Mouse (Mus musculus) frontal cortex, adult 2 months (tissue): ENCODE measurements at regions not wholly inside any gene's neighbourhood (a gene's known extent, or its start where the extent isn't known, plus 50 kb on each side); places are given as distances from the start of the nearest gene placed in this dataset.

Experiments used
- DNase-seq, 2 experiments: peaks; one replicate each; pipeline ENCODE4 v3.0.0; 2022; ENCODE audit warnings: low spot score in 1 of 2; ENCODE audit errors: extremely low spot score in 1 of 2

DNA sequence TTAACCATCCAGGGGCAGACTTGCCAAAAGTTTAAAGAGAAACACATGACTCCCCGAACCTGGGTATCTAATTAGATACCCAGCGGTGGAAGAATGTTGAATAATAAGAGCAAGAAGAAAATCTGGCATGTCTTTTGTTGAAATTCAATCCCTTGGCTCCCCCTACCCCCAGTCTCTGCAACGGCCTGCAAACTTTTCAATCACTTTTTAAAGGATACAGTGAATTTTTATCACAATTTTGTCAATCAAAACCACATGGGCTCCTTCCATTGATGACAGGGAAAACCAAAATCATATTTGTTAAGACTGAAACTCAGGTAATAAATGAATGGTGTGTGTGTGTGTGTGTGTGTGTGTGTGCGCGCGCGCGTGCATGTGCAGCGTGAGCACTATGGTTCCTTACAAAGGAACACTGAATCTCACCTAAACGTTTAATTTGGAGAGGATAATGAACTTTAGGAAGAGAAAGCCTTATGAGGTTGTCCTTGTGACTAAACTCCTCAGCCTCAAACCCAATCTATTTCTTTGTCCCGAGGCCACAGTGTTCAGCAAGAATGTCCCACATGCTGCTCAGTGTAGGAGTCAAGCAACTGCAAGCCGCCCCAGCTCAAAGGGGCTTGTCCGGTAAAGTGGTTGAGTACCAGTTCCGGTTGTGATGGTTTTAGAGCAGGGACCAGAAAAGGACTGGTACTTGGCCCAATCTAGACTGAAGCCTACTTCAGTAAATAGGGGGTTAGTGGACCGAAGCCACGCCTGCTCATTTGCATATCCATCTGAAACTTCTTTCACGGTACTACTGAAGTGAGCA lies 91.0 kb upstream of the Zfhx3 start:
- DNase-seq = no peak

DNA sequence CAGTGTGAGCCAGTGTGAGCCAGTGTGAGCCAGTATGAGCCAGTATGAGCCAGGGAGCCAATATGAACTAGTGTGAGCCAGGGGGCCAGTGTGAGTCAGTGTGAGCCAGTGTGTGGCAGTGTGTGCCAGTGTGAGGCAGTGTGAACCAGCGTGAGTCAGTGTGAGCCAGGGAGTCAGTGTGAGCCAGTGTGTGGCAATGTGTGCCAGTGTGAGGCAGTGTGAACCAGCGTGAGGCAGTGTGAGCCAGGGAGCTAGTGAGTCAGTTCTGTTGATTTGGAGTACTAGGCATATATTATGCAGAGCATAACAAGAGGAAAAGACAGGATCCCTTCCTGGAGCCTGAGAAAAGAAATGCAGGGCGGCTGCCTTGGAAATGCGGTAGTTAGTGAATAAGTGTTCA lies 82.7 kb upstream of the Zfhx3 start:
- DNase-seq = no peak

DNA sequence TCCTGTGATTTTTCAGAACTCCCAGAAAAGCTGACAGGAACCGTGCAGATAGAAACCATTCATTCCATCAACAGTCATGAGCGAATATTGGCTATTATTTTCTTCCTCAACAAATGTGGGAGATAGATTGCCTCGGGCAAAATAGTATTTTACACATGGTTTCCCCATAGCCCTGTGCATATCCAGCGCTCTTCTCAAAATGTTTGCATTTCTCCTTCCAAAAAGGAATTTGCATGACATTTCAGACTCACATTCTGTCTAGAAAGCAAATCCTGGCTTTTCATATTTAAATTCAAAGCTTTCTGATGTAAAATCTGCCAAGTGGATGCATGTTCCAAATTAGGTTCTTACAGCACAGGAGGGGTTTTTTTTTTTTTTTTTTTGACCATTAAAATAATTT lies 82.2 kb upstream of the Zfhx3 start:
- DNase-seq = no peak

DNA sequence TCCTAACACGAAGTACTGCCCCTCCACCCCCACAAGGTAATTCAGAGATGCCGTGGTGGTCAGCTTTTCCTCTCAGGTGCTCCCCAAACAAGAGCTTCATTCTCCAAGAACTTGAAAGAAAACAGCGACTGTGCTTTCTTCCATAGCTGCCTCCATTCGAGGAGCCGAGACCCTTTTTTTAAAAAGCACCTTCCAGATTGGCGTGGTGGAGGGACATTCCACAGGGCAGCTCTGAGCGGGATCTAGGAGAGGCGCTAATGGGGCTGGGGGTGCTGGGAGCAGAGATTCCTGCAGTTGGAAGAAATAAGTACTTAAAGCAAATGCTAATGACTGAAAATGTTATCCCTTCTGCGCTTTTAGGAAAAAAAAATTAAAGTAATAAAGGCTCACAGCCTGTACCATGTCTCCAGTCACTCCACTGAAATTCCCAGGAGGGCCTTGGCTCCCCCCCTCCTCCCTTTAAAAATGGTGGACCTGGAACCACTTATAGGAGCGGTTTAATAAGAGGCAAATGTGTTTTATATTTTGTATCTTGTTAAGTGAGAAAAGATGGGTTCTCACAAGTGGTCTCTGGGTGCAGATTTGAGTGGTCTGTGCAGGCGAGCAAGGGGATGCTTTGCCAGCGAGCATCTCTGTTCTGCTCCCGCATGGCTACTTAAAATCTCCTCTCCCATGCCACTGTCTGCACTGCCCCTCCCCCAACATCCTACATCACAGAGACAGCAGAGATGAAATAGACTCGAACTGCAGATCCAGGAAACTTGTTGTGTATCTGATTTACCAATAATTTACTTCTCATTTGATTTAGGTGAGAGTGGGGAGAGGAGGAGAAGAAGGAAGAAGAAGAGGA lies 77.4 kb upstream of the Zfhx3 start:
- DNase-seq = no peak

DNA sequence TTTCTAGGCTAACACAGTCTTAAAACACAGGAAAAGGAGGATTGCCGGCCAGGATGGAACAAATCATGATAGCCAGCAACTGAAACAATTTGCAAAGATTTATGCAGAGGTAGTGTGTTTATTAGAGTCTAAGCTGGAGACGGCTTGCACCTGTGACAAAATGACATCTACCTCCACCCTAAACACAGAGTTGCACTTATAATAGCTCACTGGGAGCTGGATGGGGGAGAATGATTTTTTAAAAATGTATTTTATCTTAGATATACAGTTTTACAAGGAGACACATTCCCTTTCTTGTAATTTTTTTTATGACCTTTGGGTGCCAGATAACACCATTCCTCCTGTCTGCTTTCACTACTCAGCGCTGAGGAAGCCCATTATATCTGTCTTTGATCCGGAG lies 76.7 kb upstream of the Zfhx3 start:
- DNase-seq = no peak

DNA sequence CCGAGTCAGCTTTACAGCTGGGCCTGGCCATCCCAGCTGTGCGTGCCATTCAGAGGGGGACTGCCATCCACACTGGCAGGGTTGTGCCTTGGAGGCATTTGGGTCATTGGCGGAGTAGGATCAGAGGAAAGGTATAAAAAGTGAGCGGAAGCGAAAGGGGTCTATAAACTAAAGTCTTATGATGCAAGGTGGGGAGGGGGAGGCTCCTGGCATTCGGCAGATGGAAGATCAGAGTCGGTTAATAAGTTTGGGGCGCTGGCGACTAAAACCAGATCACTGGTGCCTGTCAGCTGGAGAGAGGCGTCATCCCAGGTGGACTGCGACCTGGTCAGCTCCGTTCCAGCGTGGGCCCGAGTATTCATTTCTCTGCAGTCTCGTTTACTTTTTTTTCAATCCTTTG lies 70.7 kb upstream of the Zfhx3 start:
- no peak for DNase-seq

DNA sequence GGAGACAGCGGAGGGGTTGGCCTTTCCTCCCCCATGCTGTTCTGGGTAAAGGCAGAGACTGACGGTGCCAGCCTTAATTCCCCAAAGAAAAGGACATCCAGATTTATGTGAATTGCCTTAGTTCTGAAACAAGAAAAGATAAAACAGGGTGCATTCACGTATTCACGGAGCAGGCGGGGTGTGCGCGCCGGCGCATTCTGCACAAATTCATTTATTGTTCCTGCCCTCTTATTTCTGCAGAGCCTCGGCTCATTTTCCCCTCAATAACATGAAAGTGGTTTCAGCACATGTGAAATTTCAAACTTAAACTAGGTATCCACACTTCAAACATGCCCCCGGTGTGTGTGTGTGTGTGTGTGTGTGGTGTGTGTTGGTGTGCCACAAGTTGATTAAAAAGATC lies 70.3 kb upstream of the Zfhx3 start:
- no peak for DNase-seq

DNA sequence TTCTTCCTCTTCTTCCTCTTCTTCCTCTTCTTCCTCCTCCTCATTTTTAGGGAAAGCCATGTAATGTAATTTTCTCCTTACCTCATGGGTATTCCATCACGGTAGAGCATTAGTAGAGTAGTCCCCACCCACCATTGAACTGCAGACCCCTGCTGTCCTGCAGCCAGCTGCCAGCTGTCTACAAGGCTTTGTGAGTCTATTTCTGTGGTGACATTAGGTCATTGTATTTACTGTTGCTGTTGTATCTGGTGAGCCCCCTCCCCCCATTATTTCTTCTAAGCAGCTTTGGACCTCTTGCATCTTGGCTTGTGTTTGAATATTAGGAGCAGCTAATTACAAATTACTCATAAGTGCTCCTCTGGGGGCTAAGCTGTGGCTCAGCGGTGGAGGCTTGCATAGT lies 66.0 kb upstream of the Zfhx3 start:
- DNase-seq = no peak

DNA sequence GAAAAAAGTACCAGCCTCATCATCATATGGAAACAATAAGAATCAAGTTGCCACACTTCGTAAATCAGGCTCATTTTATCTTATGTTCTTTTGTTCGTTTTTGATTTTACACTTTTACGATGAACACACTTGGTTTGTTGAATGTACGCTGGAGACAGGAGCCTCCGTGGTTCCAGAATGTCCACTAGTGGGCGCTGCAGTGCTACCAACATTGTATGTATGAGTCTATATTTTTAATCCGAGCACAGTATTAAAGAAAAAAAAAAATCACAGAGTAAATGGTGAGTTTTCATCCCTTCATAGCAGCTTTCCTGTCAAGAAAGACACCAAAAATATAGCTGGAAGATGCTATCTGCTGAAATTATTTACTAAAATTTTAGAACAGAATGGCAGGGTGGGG lies 60.6 kb upstream of the Zfhx3 start:
- DNase-seq = peak; percentile 27 to 88

DNA sequence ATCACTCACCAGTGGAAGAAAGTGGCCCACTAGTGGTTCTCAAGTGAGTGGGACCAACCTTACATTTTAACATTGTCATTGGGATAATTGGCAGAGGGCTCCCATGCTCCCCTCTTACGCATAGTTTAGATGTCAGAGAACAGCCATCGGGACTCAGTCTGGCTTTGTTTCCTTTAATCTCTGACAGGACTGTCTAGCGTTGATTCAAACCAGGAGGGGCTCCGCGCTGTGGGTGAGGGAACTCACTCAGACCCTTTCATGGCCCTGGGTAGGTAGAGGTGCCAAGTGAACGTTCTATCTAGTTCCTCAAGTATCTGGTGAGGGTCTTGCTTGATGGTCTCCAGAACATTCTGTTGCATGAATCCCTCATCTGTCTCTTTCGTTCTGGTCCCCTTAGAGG lies 56.9 kb upstream of the Zfhx3 start:
- DNase-seq = no peak

DNA sequence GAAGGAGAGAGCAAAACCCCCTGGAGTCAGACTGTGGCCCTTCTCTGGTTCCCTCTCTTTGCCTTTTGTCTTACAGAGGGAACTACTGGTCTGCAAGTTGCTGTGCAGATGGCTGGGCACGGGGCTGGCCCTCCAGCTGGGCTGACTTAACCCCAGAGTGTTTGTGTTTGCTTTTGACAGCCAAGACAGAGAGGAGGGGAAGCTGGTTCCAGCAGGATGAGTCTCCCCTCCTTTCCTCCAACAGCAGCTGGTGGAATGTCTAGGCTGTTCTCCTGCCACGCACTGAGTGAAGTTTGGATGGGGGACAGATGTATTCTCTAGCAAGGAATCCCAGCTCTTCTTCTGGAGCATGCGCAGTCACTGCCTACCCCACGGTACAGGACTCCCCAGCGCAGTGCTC lies 56.5 kb upstream of the Zfhx3 start:
- no peak for DNase-seq

DNA sequence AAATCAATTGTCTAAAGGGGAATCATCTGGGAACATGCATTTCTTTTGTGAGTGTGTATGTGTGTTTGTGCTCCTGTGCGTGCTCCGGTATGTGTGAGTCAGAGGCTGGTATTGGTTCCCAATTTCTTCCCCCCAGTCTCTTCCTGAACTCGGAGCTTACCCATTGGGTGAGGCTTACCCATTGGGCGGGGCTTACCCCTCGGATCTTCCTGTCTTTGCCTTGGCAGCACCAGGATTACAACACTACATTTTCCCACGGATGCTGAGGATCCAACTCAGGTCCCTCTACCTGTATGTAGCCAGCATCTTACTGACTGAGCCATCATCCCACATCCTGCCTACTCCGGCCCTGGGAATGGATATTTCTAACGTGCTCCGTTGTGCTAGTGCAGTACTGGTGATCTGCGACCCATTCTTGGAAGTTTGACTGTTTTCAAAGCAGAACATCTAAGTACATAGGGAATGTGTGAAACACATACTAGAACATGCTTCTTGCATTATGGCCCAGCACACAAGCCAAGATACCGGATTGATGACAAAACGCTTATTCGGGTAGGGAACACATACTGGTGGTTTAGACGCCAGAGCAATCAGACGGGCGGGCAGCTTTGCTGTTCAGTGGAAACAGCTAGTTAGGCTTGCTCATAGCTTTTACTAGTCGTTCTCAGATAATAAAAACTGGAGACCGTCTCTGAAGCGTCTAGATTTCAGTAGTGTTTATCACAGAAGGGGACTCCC lies 55.8 kb upstream of the Zfhx3 start:
- DNase-seq = no peak

DNA sequence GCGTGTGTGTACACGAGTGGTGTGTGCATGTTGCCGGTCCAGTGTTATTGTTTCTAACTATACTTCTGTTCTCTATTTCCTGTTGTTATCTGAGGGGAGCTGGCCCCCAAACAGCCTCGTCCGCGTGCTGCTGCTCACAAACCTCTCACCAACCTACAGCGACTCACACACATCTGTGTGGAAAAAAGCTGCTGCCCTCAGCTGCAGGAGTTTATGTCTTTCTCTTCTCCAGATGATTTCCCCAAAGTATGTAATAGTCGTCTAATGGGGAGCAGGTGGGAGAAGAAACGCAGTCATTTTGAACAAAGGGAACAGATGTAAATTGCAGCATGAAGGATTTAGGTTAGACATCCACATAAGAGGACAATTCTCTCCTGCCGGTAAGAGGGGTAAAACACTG lies 55.1 kb upstream of the Zfhx3 start:
- no peak for DNase-seq

DNA sequence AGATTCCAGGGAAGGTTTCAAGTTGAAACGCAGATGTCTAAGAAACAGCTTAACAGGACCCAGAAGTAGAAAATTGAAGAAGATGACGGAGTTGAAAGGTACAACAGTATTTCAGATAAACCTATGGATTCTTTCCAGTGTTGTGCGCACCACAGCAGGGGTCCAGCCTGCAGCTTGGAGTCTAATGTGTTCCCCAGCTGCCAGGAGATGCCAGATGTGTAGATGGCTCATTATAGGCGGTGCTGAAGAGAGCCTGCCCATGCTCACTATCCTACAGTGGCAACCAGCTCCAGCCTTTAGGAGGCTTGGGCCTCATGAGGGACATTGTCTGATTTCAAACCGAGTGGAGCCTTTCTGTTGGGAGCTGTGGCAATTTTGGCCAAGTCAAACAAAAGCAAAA lies 51.5 kb upstream of the Zfhx3 start:
- DNase-seq = no peak
